Comparison of ENCODE assay signal across 24 mouse cellular contexts in genomic region chr1:91344001-91344400, GRCm38 (mm10). TPM values are rescaled to one million over a fixed set of nuclear protein-coding genes. Genes with fewer than 3 reads are reported as not detected.
DNase-seq lines count a peak whose midpoint lies in the region; ATAC-seq and TF ChIP-seq lines count a peak whose summit lies in the region.
"Had no signal": no experiment of that assay in that cellular context is flagged by ENCODE, and none has a peak within 500 bp of the region (broad histone marks: within the 10 kb centered on the region; RNA-seq: fewer than 3 reads in every experiment).

No protein-coding gene starts in this region.

- ATAC-seq in forebrain, embryonic 14.5 days, result no peak
- no peak for ATAC-seq in forebrain, embryonic 13.5 days
- no peak for ATAC-seq in midbrain, embryonic 14.5 days (ENCODE audit: low FRiP score, low TSS enrichment)
- ATAC-seq in midbrain, embryonic 16.5 days, result no peak
- peak; percentile 5 for ATAC-seq in Patski
- ATAC-seq: hindbrain, embryonic 16.5 days had no signal

- H3K4me1 ChIP-seq in forebrain, embryonic 14.5 days (ENCODE audit: control insufficient read depth, insufficient read depth, low read length), result no peaks in the 10 kb centered on the region
- peaks cover 12% of the 10 kb centered on the region for H3K4me1 ChIP-seq in forebrain, embryonic 13.5 days
- peaks cover 6% of the 10 kb centered on the region for H3K4me1 ChIP-seq in midbrain, embryonic 14.5 days (ENCODE audit: control insufficient read depth, insufficient read depth, low read length)
- H3K4me1 ChIP-seq in midbrain, embryonic 16.5 days (ENCODE audit: control insufficient read depth, insufficient read depth, low read length), result peaks cover 6% of the 10 kb centered on the region; the same call in 1 of the 2 replicates

- H3K36me3 ChIP-seq in forebrain, embryonic 14.5 days (ENCODE audit: control insufficient read depth, insufficient read depth, low read length), result no peaks in the 10 kb centered on the region
- H3K36me3 ChIP-seq in forebrain, embryonic 13.5 days (ENCODE audit: poor library complexity, severe bottlenecking), result no peaks in the 10 kb centered on the region
- no peaks in the 10 kb centered on the region for H3K36me3 ChIP-seq in midbrain, embryonic 14.5 days (ENCODE audit: control insufficient read depth, insufficient read depth, low read length)
- no peaks in the 10 kb centered on the region for H3K36me3 ChIP-seq in midbrain, embryonic 16.5 days (ENCODE audit: control insufficient read depth, insufficient read depth, low read length)
- H3K36me3 ChIP-seq: embryonic facial prominence, embryonic 13.5 days; limb, embryonic 10.5 days; lung, embryonic 15.5 days; midbrain, embryonic 12.5 days had no signal

- POLR2A ChIA-PET in Patski (lab: Charles Lee), result no interaction called here

- in situ Hi-C loops in Patski (cut with MboI; ENCODE audit: low pct_unique_long_range_greater_than_20kb), result no loop called here

- H3K9me3 ChIP-seq in forebrain, embryonic 14.5 days (replicated peaks; ENCODE audit: control insufficient read depth, low read length), result no peaks in the 10 kb centered on the region
- no peaks in the 10 kb centered on the region for H3K9me3 ChIP-seq in forebrain, embryonic 13.5 days (replicated peaks)
- no peaks in the 10 kb centered on the region for H3K9me3 ChIP-seq in midbrain, embryonic 14.5 days (ENCODE audit: control insufficient read depth, low read length)
- no peaks in the 10 kb centered on the region for H3K9me3 ChIP-seq in midbrain, embryonic 16.5 days (replicated peaks; ENCODE audit: control insufficient read depth, low read length, poor library complexity, severe bottlenecking)
- H3K9me3 ChIP-seq: embryonic facial prominence, embryonic 13.5 days; limb, embryonic 10.5 days; lung, embryonic 15.5 days; midbrain, embryonic 12.5 days had no signal

- H3K27ac ChIP-seq in forebrain, embryonic 14.5 days (ENCODE audit: low read depth, low read length), result no peak overlapping the region
- H3K27ac ChIP-seq in forebrain, embryonic 13.5 days, result no peak overlapping the region
- no peak overlapping the region for H3K27ac ChIP-seq in midbrain, embryonic 14.5 days (replicated peaks; ENCODE audit: low read depth, low read length)
- H3K27ac ChIP-seq in midbrain, embryonic 16.5 days (ENCODE audit: low read length), result no peak overlapping the region
- H3K27ac ChIP-seq: embryonic facial prominence, embryonic 13.5 days; gastrocnemius, adult 2 months; heart, adult 2 months; limb, embryonic 10.5 days; lung, embryonic 15.5 days; macrophage; midbrain, embryonic 12.5 days had no signal

- no peak overlapping the region for H3K9ac ChIP-seq in forebrain, embryonic 14.5 days (ENCODE audit: low read length)
- H3K9ac ChIP-seq in forebrain, embryonic 13.5 days, result no peak overlapping the region
- H3K9ac ChIP-seq in midbrain, embryonic 14.5 days (replicated peaks; ENCODE audit: low read length), result no peak overlapping the region
- H3K9ac ChIP-seq in midbrain, embryonic 16.5 days (ENCODE audit: low read depth, low read length), result no peak overlapping the region
- H3K9ac ChIP-seq: lung, embryonic 15.5 days; midbrain, embryonic 12.5 days had no signal

- 84% methylated on average over 3 of the region's 3 CpGs for WGBS in forebrain, embryonic 14.5 days
- 76% methylated on average over 3 of the region's 3 CpGs for WGBS in forebrain, embryonic 13.5 days
- WGBS in midbrain, embryonic 14.5 days, result 76% methylated on average over 3 of the region's 3 CpGs
- 76% methylated on average over 3 of the region's 3 CpGs for WGBS in midbrain, embryonic 16.5 days

- H3K4me2 ChIP-seq in forebrain, embryonic 14.5 days (ENCODE audit: low read length), result no peak overlapping the region
- no peak overlapping the region for H3K4me2 ChIP-seq in forebrain, embryonic 13.5 days
- no peak overlapping the region for H3K4me2 ChIP-seq in midbrain, embryonic 14.5 days (ENCODE audit: low read length)
- H3K4me2 ChIP-seq in midbrain, embryonic 16.5 days (ENCODE audit: low read length), result no peak overlapping the region

- no peak overlapping the region for H3K4me3 ChIP-seq in forebrain, embryonic 14.5 days (ENCODE audit: low read depth, low read length)
- no peak overlapping the region for H3K4me3 ChIP-seq in forebrain, embryonic 13.5 days
- no peak overlapping the region for H3K4me3 ChIP-seq in midbrain, embryonic 14.5 days (replicated peaks; ENCODE audit: low read depth, low read length)
- no peak overlapping the region for H3K4me3 ChIP-seq in midbrain, embryonic 16.5 days (ENCODE audit: low read depth, low read length)
- H3K4me3 ChIP-seq: heart, adult 2 months had no signal

- peak; percentile 37 for DNase-seq in forebrain, embryonic 14.5 days (ENCODE audit: low spot score)
- DNase-seq in heart, postnatal 4 days, result peak; percentile 28
- no peak for DNase-seq in heart, adult 9 months (ENCODE audit: low spot score in 2 of 2)
- DNase-seq in midbrain, embryonic 14.5 days, result peak; percentile 11
- no peak for DNase-seq in Patski (ENCODE audit: low read depth, low spot score)
- no peak for DNase-seq in kidney, adult 11 months
- DNase-seq: adrenal gland, postnatal 10 days; gastrocnemius, adult 2 months; heart, adult 2 months; heart, postnatal 14 days; kidney, adult 8-10 months; kidney, postnatal 25 days; thymus, postnatal 4 days had no signal

- peaks cover 38% of the 10 kb centered on the region for H3K27me3 ChIP-seq in forebrain, embryonic 14.5 days (replicated peaks; ENCODE audit: control insufficient read depth, insufficient read depth, low read length)
- peaks cover 49% of the 10 kb centered on the region for H3K27me3 ChIP-seq in forebrain, embryonic 13.5 days
- peaks cover 38% of the 10 kb centered on the region for H3K27me3 ChIP-seq in midbrain, embryonic 14.5 days (ENCODE audit: control insufficient read depth, insufficient read depth, low read length)
- peaks cover 40% of the 10 kb centered on the region for H3K27me3 ChIP-seq in midbrain, embryonic 16.5 days (ENCODE audit: control insufficient read depth, insufficient read depth, low read depth, low read length)
- H3K27me3 ChIP-seq in Patski, result no peaks in the 10 kb centered on the region
- H3K27me3 ChIP-seq: CH12.LX had no signal

- TF ChIP-seq CTCF in Patski (IDR thresholded peaks at IDR 0.05), result no peak

- CTCF ChIA-PET in Patski (lab: Charles Lee), result no interaction called here

RNA-seq across cellular contexts. Expression of gene Klhl30, which starts 6.8 kb away (rescaled TPM):
- 0.05 and 0.06 TPM in 2 replicates for polyA plus RNA-seq in forebrain, embryonic 14.5 days (2014; fragmentation: Nextera tagmentation; extraction: Ambion mirVana)
- polyA plus RNA-seq in forebrain, embryonic 13.5 days (2015; fragmentation: Nextera tagmentation; extraction: Ambion mirVana), result 0.05 TPM in 1 of 2 replicates, not detected in the other
- 10 to 100 TPM; 51.2 to 55.4 TPM for total RNA-seq in heart, postnatal 4 days (2021)
- polyA plus RNA-seq in midbrain, embryonic 14.5 days (2014; fragmentation: Nextera tagmentation; extraction: Ambion mirVana), result not detected in 2 replicates
- polyA plus RNA-seq in midbrain, embryonic 16.5 days (2015; fragmentation: Nextera tagmentation; extraction: Ambion mirVana), result 0.11 and 0.13 TPM in 2 replicates
- 27.2 TPM for polyA plus RNA-seq in Patski (2021)
- total RNA-seq: neutrophil, adult 5-6 weeks had no signal
- polyA plus RNA-seq: macrophage had no signal

RNA-seq across cellular contexts. Expression of gene Espnl, which starts 22.1 kb away (rescaled TPM):
- polyA plus RNA-seq in forebrain, embryonic 14.5 days (2014; fragmentation: Nextera tagmentation; extraction: Ambion mirVana), result 0.08 and 0.09 TPM in 2 replicates
- 0.05 TPM in 1 of 2 replicates, not detected in the other for polyA plus RNA-seq in forebrain, embryonic 13.5 days (2015; fragmentation: Nextera tagmentation; extraction: Ambion mirVana)
- total RNA-seq in heart, postnatal 4 days (2021), result under 1 TPM; 0.14 to 0.18 TPM
- 0.11 and 0.22 TPM in 2 replicates for polyA plus RNA-seq in midbrain, embryonic 14.5 days (2014; fragmentation: Nextera tagmentation; extraction: Ambion mirVana)
- polyA plus RNA-seq in midbrain, embryonic 16.5 days (2015; fragmentation: Nextera tagmentation; extraction: Ambion mirVana), result 0.04 and 0.13 TPM in 2 replicates
- 0.14 TPM for polyA plus RNA-seq in Patski (2021)
- total RNA-seq: gastrocnemius, adult 2 months; heart, adult 2 months; heart, postnatal 14 days had no signal
- polyA plus RNA-seq: embryonic facial prominence, embryonic 13.5 days; limb, embryonic 10.5 days; macrophage had no signal

RNA-seq across cellular contexts. Expression of gene Erfe, which starts 22.2 kb away (rescaled TPM):
- 0.12 and 0.27 TPM in 2 replicates for polyA plus RNA-seq in forebrain, embryonic 14.5 days (2014; fragmentation: Nextera tagmentation; extraction: Ambion mirVana)
- polyA plus RNA-seq in forebrain, embryonic 13.5 days (2015; fragmentation: Nextera tagmentation; extraction: Ambion mirVana), result 0.54 and 0.67 TPM in 2 replicates
- 1 to 10 TPM; 1.1 to 1.4 TPM for total RNA-seq in heart, postnatal 4 days (2021)
- 0.17 and 0.42 TPM in 2 replicates for polyA plus RNA-seq in midbrain, embryonic 14.5 days (2014; fragmentation: Nextera tagmentation; extraction: Ambion mirVana)
- 0.18 and 0.25 TPM in 2 replicates for polyA plus RNA-seq in midbrain, embryonic 16.5 days (2015; fragmentation: Nextera tagmentation; extraction: Ambion mirVana)
- 0.50 TPM for polyA plus RNA-seq in Patski (2021)
- total RNA-seq: neutrophil, adult 5-6 weeks had no signal
- polyA plus RNA-seq: cerebellum, adult 2 months; macrophage had no signal

RNA-seq across cellular contexts. Expression of gene Scly, which starts 45.9 kb away (rescaled TPM):
- polyA plus RNA-seq in forebrain, embryonic 14.5 days (2014; fragmentation: Nextera tagmentation; extraction: Ambion mirVana), result 6.3 and 7.3 TPM in 2 replicates
- polyA plus RNA-seq in forebrain, embryonic 13.5 days (2015; fragmentation: Nextera tagmentation; extraction: Ambion mirVana), result 10.0 and 10.9 TPM in 2 replicates
- 10 to 100 TPM; 14.4 to 17.5 TPM for total RNA-seq in heart, postnatal 4 days (2021)
- polyA plus RNA-seq in midbrain, embryonic 14.5 days (2014; fragmentation: Nextera tagmentation; extraction: Ambion mirVana), result 8.5 and 9.0 TPM in 2 replicates
- polyA plus RNA-seq in midbrain, embryonic 16.5 days (2015; fragmentation: Nextera tagmentation; extraction: Ambion mirVana), result 11.2 and 12.1 TPM in 2 replicates
- 98.6 TPM for polyA plus RNA-seq in Patski (2021)

RNA-seq across cellular contexts. Expression of gene Ilkap, which starts 54.6 kb away (rescaled TPM):
- 151 and 162 TPM in 2 replicates for polyA plus RNA-seq in forebrain, embryonic 14.5 days (2014; fragmentation: Nextera tagmentation; extraction: Ambion mirVana)
- polyA plus RNA-seq in forebrain, embryonic 13.5 days (2015; fragmentation: Nextera tagmentation; extraction: Ambion mirVana), result 162 and 181 TPM in 2 replicates
- total RNA-seq in heart, postnatal 4 days (2021), result 10 to 100 TPM; 58.2 to 59.1 TPM
- polyA plus RNA-seq in midbrain, embryonic 14.5 days (2014; fragmentation: Nextera tagmentation; extraction: Ambion mirVana), result 132 and 141 TPM in 2 replicates
- polyA plus RNA-seq in midbrain, embryonic 16.5 days (2015; fragmentation: Nextera tagmentation; extraction: Ambion mirVana), result 141 and 143 TPM in 2 replicates
- 82.4 TPM for polyA plus RNA-seq in Patski (2021)

Comparison
In these comparisons a context has a peak if more than half of its experiments do, and no peak if none do; other contexts are left out.
1. DNase-seq: peak in forebrain, embryonic 14.5 days (single experiment), heart, postnatal 4 days (single experiment) and midbrain, embryonic 14.5 days (single experiment); none in heart, adult 9 months (0 of 2), Patski (single experiment) and kidney, adult 11 months (single experiment).
2. RNA of gene Klhl30, which starts 6.8 kb away (polyA plus RNA-seq): 27.2 TPM in Patski (single experiment); 0.11 to 0.13 TPM in midbrain, embryonic 16.5 days, 0.05 to 0.06 TPM in forebrain, embryonic 14.5 days, not detected in midbrain, embryonic 14.5 days and 0.05 TPM in forebrain, embryonic 13.5 days; every median in the first group is over 10 times any median in the second.